Mouse (Mus musculus): ENCODE measurements around the gene Sema3a.

Sema3a gene

GRCm38 (mm10) chr5:13636237-13636636 is 511.0 kb downstream of the Sema3a start:
- no peak for ATAC-seq (ENCODE audit: insufficient number of reproducible peaks, low FRiP score, low TSS enrichment)
